Mouse (Mus musculus): ENCODE results near the gene Prune2.

DNA sequence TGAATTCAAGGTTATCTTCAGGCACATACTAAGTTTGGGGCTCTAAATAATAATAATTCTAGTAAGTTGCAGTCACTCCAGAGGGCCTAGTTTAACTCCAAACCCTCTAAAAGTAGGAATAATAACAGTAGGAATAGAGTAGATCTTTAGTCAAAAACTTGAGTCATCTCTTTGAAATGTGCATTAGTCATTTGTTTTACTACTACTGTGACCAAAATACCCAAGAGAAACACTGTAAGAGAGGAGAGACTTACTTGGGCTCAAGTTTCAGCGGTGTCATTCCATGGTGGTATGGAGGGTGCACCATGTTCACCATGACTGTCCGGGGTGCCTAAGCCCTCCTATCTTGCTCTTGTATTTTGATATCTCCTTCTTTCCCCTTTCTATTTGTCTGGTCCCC is 187.3 kb downstream of the Prune2 start:
- TF ChIP-seq CTCF (IDR thresholded peaks at IDR 0.05; ENCODE audit: low read depth) (no peak), EP300 (IDR thresholded peaks at IDR 0.05; ENCODE audit: low read depth) (no peak)

All from liver, postnatal 0 days (tissue).